Mouse (Mus musculus) adrenal gland, postnatal 14 days (tissue): ENCODE data around the gene Vmn1r67. TPM values are rescaled to one million over a fixed set of nuclear protein-coding genes. Genes with fewer than 3 reads are reported as not detected.

ENCODE experiments used
- DNase-seq: peaks from one replicate; pipeline ENCODE4 v3.0.0; 2021; ENCODE audit warnings: mixed read lengths
- long read RNA-seq, 2 experiments: library from polyadenylated mRNA; stranded (forward); transcript quantifications; one replicate each; pipeline ENCODE4 v2.0.0; 2021
- total RNA-seq: library from RNA; stranded (reverse); gene quantifications from 2 replicates; pipeline ENCODE4 v1.2.3, GENCODE M21; 2021

The Vmn1r67 gene
- not detected in 2 replicates for total RNA-seq
- long read RNA-seq, experiment 1: 0 reads
- long read RNA-seq, experiment 2: 0 reads

- no peak for DNase-seq
Observed at GRCm38 (mm10) chr7:10443031-10443430, at the start of gene Vmn1r67. Gene Vmn1r67, plus strand, starts transcription at chr7:10443331.

GRCm38 (mm10) chr7:10458166-10458565 lies 15.0 kb downstream of the Vmn1r67 start:
- DNase-seq: no peak

GRCm38 (mm10) chr7:10479813-10480212 lies 36.7 kb downstream of the Vmn1r67 start:
- no peak for DNase-seq

GRCm38 (mm10) chr7:10480588-10481233 lies 37.6 kb downstream of the Vmn1r67 start:
- DNase-seq: no peak

GRCm38 (mm10) chr7:10494786-10495521 lies 51.8 kb downstream of the Vmn1r67 start, which contains the start of gene Zik1:
Gene Zik1, minus strand, starts transcription at chr7:10495394.
- peak; percentile 76 for DNase-seq

- no peak for DNase-seq
Observed at GRCm38 (mm10) chr7:10495578-10495977, 52.4 kb downstream of the Vmn1r67 start.

Other genes starting within 250 kb of the Vmn1r67 start
- gene Vmn1r66, start 165.3 kb upstream of the Vmn1r67 start, total RNA-seq: not detected in 2 replicates
- gene Zik1, start 52.1 kb downstream of the Vmn1r67 start, total RNA-seq: 2.6 and 2.9 TPM in 2 replicates
- gene Vmn1r68, start 115.2 kb downstream of the Vmn1r67 start, total RNA-seq: not detected in 2 replicates
- not detected in 2 replicates for gene Vmn1r69, start 170.3 kb downstream of the Vmn1r67 start, total RNA-seq
- gene Vmn1r70, start 188.2 kb downstream of the Vmn1r67 start, total RNA-seq: not detected in 2 replicates
- gene Nlrp4b, start 244.5 kb downstream of the Vmn1r67 start, total RNA-seq: not detected in 2 replicates